Mouse (Mus musculus) liver (tissue): ENCODE results near the gene Zfp174.
"Not testable (repeated sequence)": the region's sequence is repeated elsewhere in the genome, so short reads cannot be mapped to it uniquely, and the experiment has no call there.

Experiments
- DNase-seq: peaks from one replicate; pipeline ENCODE4 v3.0.0-alpha.2; 2020; ENCODE audit warnings: mixed read lengths

Gene Zfp174

GRCm38 (mm10) chr16:3846711-3847518, at the start of gene Zfp174:
Zfp174 (plus strand) TSS chr16:3847268.
- peak; percentile 93 for DNase-seq

DNA sequence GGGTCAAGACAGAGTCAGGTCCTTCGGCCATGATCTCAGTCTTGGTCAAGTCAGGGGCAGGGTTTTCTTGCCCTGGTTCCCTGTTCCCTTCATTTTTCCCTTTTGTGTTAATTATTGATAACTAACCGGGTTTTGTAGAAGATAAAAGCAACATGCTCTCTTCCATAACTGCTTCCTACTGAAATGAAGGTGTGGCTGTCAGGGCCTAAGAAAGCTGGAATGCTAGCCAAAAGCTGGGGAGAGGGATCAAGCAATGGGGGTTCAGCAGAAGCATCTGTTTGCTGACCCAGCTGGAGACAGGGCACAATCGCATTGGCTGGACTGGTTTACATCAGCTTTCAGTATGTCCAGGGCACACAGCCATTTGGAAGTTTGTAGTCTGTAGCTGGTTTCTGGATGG, 38.9 kb upstream of the Zfp174 start:
- DNase-seq: no peak

GRCm38 (mm10) chr16:3814667-3815066, 32.4 kb upstream of the Zfp174 start:
- not testable (repeated sequence) for DNase-seq

- DNase-seq: no peak
Measured at GRCm38 (mm10) chr16:3820202-3820601, 26.9 kb upstream of the Zfp174 start.

DNA sequence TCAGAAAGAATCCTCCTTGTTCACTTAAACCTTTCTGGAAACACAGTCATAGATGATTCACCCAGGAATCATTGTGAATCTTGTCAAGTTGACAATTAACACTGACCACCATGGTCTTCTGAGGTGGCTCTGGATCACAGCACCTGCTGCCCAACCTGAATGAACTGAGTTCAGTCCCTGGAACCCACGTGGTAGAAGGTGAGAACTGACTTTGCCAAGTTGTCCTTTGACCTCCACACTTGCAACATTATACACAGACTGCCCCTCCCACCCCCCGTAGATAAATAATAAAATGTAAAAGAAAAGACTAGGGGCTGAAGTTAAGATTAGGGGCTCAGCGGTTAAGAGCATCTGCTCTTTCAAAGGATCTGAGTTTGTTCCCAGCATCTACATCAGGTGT, 19.0 kb upstream of the Zfp174 start:
- DNase-seq: no peak

DNA sequence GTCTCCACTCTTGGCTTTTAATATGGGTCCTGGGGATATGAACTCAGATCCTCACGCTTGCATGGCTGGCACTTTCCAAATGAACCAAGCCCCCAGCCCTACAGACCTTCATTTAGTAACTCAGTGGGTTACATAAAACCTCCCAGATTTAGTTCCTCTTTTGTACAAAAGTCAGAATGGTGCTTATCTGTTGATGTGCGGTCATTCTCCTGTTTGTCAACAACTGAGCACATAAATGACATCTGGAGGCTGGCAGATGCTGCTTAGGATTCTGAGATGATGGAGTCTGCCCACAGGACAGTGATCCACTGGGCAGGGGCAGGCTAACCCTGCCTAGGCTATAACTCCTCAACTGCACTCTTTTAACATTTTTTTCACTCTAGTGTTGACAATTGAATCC, 17.3 kb upstream of the Zfp174 start:
- no peak for DNase-seq

GRCm38 (mm10) chr16:3830588-3831109, 16.4 kb upstream of the Zfp174 start, which contains the start of gene Olfr15:
Olfr15 (plus strand) TSS chr16:3830878.
- DNase-seq: no peak

DNA sequence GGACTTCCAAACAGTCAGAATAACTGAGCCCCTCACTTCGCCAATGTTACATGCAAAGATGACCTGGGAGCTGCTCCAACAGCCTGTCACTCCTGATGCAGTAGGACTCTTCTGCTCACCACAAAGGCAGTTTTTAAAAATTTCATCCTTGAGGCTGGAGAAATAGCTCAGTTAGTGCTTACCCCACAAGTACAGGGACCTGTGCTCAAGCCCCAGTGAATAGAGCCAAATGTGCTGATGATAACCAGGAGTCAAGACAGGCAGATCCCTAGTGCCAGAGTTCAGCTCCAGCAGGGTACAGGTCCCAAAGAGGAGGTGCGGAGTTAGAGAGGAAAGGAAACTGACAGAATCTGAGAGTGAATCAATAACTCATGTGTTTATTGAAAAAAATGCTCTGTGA, 11.6 kb upstream of the Zfp174 start:
- no peak for DNase-seq

DNA sequence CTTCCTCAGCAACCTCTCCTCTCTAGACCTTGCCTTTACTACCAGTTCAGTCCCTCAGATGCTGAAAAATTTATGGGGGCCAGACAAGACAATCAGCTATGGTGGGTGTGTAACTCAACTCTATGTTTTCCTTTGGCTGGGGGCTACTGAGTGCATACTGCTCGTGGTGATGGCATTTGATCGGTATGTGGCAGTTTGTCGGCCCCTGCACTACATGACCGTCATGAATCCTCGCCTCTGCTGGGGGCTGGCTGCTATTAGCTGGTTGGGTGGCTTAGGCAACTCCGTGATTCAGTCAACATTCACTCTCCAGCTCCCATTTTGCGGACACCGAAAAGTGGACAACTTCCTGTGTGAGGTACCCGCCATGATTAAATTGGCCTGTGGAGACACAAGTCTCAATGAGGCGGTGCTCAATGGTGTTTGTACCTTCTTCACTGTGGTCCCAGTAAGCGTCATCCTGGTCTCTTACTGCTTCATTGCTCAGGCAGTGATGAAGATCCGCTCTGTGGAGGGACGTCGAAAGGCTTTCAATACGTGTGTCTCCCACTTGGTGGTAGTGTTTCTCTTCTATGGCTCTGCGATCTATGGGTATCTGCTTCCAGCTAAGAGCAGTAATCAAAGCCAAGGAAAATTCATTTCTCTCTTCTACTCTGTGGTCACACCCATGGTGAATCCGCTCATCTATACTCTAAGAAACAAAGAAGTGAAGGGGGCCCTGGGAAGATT, 7.7 kb upstream of the Zfp174 start:
- no peak for DNase-seq

- peak; percentile 5 for DNase-seq
Measured at GRCm38 (mm10) chr16:3842989-3843388, 4.1 kb upstream of the Zfp174 start.

DNA sequence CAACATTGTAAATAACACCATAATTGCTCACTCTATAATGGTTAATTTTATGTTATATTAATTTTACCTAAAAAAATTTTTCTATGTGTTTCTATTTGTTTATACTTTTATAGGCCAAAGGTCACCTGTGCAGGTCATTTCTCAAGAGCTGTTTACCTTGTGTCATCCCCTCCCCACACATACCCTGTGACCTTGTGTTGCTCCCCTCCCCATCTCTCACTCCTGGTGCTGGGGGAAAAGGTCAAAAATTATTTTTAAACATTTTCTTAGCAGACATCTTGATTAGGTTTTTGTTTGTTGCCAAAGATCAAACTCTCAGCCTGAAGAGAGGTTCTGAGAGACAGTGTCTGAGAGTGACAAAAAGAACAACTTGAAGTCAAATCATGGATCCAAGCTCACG, 3.3 kb upstream of the Zfp174 start:
- no peak for DNase-seq

DNA sequence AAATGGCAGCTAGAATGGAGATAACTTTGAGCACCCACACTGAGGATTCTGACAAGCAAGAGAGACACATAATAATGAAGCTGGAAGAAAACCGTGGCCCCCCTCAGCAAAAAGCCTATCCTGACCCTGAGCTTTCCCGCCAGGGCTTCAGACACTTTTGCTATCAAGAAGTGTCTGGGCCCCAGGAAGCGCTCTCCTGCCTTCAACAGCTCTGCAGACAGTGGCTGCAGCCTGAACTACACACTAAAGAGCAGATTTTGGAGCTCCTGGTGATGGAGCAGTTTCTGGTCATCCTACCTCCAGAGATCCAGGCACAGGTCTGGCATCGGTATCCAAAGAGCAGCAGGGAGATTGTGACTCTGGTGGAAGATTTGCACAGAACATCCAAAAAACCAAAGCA, 803 bp downstream of the Zfp174 start:
- DNase-seq: no peak

DNA sequence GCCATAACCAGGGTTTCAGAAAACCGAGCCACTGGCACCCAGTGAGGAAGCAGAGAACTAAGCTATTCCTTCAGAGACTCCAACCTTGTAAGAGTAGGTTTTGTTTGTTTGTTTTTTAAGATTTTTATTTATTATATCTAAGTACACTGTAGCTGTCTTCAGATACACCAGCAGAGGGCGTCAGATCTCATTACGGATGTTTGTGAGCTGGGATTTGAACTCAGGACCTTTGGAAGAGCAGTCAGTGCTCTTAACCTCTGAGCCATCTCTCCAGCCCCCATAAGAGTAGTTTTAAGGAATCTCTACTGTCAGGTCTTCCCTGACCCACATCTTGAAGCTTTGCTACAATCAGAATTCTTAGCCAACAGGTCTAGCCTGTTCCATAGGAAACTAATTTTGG, 1.3 kb downstream of the Zfp174 start:
- DNase-seq: no peak

- not testable (repeated sequence) for DNase-seq
Measured at GRCm38 (mm10) chr16:3851301-3851700, 4.2 kb downstream of the Zfp174 start.

- peak; percentile 32 for DNase-seq
Measured at GRCm38 (mm10) chr16:3852586-3852985, 5.5 kb downstream of the Zfp174 start.

GRCm38 (mm10) chr16:3854437-3855182, 7.5 kb downstream of the Zfp174 start:
- no peak for DNase-seq

GRCm38 (mm10) chr16:3855776-3856175, 8.7 kb downstream of the Zfp174 start:
- no peak for DNase-seq

- no peak for DNase-seq
Measured at GRCm38 (mm10) chr16:3859254-3859653, 12.2 kb downstream of the Zfp174 start.

- no peak for DNase-seq
Measured at GRCm38 (mm10) chr16:3871815-3872214, 24.7 kb downstream of the Zfp174 start.

GRCm38 (mm10) chr16:3872216-3873047, 25.4 kb downstream of the Zfp174 start, which contains the start of gene Naa60:
Naa60 (plus strand) TSS chr16:3872375.
- DNase-seq: peak; percentile 89

- no peak for DNase-seq
Measured at GRCm38 (mm10) chr16:3876346-3876745, 29.3 kb downstream of the Zfp174 start.
